Mouse (Mus musculus): ENCODE results near the gene Rabgap1l.

- TF ChIP-seq POLR2A (IDR thresholded peaks at IDR 0.05; ENCODE audit: borderline replicate concordance, low read depth, low read length) (no peak), CTCF (IDR thresholded peaks at IDR 0.05; ENCODE audit: low read depth, low read length) (no peak)
Measured at GRCm38 (mm10) chr1:160210566-160210965, 582.4 kb downstream of the Rabgap1l start.
